Mouse (Mus musculus) C2C12 (cell line): ENCODE data around the gene Tufm.

Source experiments
- CTCF ChIP-seq: IDR thresholded peaks from one replicate; pipeline ENCODE4 v1.5.1; 2011; ENCODE audit not compliant: control insufficient read depth, insufficient read depth, insufficient read length
- FOSL1 ChIP-seq: IDR thresholded peaks from one replicate; pipeline ENCODE4 v1.8.0; 2011; ENCODE audit warnings: mild to moderate bottlenecking, low read length; ENCODE audit not compliant: poor library complexity, insufficient read depth, severe bottlenecking
- MAX ChIP-seq: IDR thresholded peaks from one replicate; pipeline ENCODE4 v1.6.1; 2011; ENCODE audit warnings: mild to moderate bottlenecking, control low read depth

DNA sequence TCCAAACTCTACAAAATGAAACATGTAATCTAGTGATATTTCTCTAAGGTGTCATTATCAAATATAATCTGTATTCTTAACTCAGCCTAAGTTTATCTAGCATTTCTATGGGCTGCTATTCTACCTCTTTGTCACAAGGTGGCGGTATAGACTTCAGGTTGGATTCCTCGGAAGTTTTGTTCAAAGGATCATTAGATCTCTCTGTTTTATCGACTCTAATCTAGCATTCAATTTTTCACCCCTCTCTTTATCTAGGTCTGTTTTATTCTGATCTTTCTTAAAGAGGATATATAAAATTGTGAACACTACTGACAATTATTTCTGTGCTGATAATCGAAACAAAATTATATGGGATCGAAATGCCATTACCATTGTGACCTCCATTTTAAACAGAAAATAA is 5.5 kb upstream of the Tufm start:
- TF ChIP-seq FOSL1 (no peak), CTCF (no peak), MAX (no peak)
